Mouse (Mus musculus): ENCODE data around the gene Tead1. TPM values are rescaled to one million over a fixed set of nuclear protein-coding genes. Genes with fewer than 3 reads are reported as not detected.

The Tead1 gene
- total RNA-seq, 4 experiments from 2014 or later, result 12.3 to 13.5 (median 12.6) TPM

- no peak for DNase-seq (ENCODE audit: low spot score in 2 of 2)
Measured at GRCm38 (mm10) chr7:112685993-112686392, 6.9 kb downstream of the Tead1 start.

- DNase-seq (ENCODE audit: low spot score in 2 of 2), result no peak
Measured at GRCm38 (mm10) chr7:112686586-112686985, 7.5 kb downstream of the Tead1 start.

- no peak for DNase-seq (ENCODE audit: low spot score in 2 of 2)
Measured at GRCm38 (mm10) chr7:112688425-112689001, 9.4 kb downstream of the Tead1 start.

DNA sequence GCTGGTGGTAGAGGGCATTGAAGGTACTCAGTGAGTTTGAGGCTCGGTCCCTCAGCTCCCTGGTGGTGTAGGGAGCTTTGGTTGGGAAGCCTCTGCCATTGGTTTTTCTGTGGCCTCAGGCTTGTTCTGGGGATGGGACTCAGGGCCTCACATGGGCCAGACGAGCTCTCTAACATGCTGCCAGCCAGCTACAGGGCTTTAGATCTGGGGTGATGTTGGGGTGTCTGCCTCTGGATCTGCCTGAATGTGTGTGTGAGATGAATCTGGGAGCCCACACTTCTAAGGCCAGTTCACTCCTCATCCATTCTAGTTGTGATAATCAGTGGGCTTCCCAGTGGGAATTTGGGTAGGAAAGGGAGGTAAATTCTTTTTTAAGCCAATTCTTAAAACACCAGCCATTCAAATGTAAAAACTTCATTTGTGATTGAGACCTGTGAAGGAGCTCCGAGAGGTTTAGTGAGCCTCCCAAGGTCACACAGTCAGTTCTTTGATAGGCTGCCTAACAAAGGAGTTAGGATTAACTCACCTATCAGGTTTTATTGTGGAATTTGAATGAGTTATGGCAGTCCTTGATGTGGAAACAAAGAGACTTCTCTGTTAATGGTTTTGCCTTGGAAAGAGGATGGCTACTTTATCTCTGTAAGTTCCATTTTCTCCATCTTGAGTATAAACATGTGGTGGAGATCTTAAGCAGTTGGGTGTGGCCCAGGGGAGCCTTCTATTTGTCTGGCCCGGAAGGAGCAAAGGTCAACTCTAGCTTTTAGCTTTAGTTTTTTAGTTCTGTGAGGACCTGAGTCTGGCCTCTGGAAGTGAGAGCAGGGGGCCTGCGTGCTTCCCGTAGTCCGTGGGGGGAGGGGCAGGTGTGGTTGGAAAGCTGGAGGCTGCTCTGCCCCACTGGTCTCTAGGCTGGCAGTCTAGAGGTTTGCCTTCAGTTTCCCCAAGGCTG, 12.0 kb downstream of the Tead1 start:
- no peak for DNase-seq (ENCODE audit: low spot score in 2 of 2)

DNA sequence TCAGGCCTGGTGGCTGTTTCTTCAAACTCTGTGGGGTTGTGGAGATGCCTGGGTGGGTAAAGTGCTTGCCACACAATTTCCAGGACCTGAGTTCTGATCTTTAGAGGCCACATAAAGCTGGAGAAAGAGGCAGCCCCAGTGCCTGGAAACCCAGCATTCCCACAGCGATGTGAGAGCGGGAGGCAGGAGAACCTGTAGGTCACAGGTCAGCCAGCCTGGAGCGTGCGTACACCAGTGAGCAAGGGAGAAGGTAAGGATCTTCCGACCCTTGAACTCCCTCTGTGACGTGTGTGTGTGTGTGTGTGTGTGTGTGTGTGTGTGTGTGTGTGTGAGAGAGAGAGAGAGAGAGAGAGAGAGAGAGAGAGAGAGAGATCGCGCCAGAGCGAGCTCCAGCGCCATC, 14.4 kb downstream of the Tead1 start:
- no peak for DNase-seq (ENCODE audit: low spot score in 2 of 2)

DNA sequence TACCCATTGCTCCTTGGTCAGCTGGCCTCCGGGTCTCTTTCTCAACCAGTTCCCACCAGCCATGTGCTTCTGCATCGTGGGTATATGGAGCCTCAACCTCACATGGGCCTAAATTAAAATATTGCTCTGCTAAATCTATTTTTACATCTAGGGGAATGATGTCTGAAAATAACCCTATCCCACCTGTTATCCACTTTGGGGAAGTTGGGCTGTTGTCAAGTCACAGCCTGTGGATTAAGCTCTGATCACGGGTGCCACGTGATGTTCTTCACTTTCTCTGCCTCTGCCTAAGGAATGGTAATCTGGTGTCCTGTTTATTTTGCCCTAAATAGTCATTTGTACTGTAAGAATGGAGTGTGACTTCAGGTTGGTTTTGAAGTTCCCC, 17.7 kb downstream of the Tead1 start:
- no peak for DNase-seq (ENCODE audit: low spot score in 2 of 2)

- no peak for DNase-seq (ENCODE audit: low spot score in 2 of 2)
Measured at GRCm38 (mm10) chr7:112697162-112697841, 18.2 kb downstream of the Tead1 start.

GRCm38 (mm10) chr7:112700082-112700481, 21.0 kb downstream of the Tead1 start:
- no peak for DNase-seq (ENCODE audit: low spot score in 2 of 2)

- DNase-seq (ENCODE audit: low spot score in 2 of 2), result no peak
Measured at GRCm38 (mm10) chr7:112703341-112703740, 24.2 kb downstream of the Tead1 start.

DNA sequence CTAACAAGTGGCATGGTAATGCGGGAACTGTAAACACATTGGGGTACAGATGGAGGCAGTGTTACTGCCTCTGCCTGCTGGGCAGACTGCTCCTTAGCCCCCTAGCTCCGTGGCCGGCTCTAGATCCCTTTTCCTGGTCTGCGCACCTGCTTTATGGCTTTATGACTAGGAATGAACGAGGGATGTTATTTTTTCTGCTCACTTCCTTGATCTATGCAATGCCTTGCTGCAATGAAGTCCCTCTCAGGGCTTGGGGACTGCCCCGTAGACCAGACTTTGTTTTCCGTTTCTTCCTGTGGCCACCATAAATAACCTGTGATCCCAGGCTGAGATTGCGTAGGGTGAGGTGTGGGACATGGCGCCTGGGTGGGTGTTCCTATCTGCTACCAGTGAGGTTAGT, 26.8 kb downstream of the Tead1 start:
- DNase-seq (ENCODE audit: low spot score in 2 of 2), result no peak

- DNase-seq (ENCODE audit: low spot score in 2 of 2), result no peak
Measured at GRCm38 (mm10) chr7:112706756-112707155, 27.6 kb downstream of the Tead1 start.

GRCm38 (mm10) chr7:112710409-112711107, 31.4 kb downstream of the Tead1 start:
- no peak for DNase-seq (ENCODE audit: low spot score in 2 of 2)

DNA sequence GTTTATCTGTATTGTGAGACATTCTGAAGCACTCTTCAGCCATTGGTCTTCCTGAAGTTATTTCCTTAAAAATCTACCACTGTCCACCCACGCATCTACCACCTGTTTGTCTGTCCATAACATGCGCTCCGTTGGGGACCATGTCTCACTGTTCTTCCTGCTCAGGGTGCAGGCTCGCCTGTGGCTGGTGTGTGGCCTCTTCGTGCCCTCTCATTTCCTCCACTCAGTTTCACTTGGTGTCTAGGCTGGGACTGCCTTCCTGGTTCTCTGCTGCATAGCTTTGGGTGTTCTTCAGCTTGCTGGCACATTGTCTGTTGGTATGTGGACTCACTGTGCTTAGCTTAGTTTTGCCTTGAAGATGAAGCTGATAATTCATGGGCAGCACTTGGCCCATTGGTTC, 32.9 kb downstream of the Tead1 start:
- no peak for DNase-seq (ENCODE audit: low spot score in 2 of 2)

GRCm38 (mm10) chr7:112713509-112713908, 34.4 kb downstream of the Tead1 start:
- DNase-seq (ENCODE audit: low spot score in 2 of 2), result no peak

- no peak for DNase-seq (ENCODE audit: low spot score in 2 of 2)
Measured at GRCm38 (mm10) chr7:112714783-112715182, 35.7 kb downstream of the Tead1 start.

- no peak for DNase-seq (ENCODE audit: low spot score in 2 of 2)
Measured at GRCm38 (mm10) chr7:112716701-112717100, 37.6 kb downstream of the Tead1 start.

DNA sequence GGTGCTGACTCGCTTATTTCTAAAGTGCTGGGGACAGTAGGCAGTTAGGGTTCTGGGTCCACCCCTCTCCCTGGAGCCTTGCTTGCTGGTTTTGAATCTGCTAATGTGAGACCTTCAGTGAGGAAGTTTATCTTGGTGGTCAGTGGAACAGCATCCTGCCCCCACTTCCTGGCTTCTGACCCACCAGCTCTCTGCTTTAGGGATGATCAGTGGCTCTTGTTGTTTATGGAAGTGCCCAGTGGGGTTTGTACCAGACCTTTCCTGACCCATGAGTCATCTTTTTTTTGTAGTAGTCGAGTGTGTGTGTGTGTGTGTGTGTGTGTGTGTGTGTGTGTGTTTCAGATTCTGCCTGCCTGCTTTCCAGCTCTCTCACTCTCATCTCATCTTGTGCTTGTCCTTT, 38.6 kb downstream of the Tead1 start:
- no peak for DNase-seq (ENCODE audit: low spot score in 2 of 2)

DNA sequence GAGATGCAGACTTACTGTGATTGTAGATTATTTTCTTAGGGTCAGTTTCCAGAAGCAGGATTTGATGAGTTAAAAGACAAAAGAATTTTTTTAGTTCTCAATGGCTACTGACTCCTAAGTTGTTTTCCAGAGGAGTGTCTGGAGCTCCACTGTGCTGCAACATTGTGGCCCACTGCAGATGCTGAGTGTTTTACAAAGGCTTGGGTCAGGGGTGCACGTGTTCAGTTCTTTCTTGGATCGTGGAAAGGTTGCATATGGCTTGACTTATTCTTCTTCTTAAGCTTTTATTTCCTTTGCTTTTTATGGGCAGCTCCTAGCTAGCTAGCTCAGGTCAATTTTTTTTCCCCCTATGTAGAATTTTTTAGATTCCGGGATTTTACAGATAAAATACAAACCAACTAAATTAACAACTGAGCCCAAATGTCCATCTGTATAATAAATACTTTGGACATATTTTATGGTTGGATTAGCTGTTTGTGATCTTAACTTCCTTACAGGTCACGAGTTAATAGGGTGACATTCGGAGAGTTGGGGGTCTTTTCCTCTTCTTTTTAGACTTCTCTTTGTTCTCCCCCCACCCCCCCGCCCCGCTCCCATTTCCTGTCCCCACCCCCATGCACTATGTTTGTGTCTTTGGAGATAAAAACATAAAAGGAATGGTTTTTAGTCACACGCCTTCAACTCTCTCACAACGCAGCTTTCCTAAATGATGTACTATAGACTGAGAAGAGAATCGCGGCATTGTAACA, 40.5 kb downstream of the Tead1 start:
- DNase-seq (ENCODE audit: low spot score in 2 of 2), result no peak

DNA sequence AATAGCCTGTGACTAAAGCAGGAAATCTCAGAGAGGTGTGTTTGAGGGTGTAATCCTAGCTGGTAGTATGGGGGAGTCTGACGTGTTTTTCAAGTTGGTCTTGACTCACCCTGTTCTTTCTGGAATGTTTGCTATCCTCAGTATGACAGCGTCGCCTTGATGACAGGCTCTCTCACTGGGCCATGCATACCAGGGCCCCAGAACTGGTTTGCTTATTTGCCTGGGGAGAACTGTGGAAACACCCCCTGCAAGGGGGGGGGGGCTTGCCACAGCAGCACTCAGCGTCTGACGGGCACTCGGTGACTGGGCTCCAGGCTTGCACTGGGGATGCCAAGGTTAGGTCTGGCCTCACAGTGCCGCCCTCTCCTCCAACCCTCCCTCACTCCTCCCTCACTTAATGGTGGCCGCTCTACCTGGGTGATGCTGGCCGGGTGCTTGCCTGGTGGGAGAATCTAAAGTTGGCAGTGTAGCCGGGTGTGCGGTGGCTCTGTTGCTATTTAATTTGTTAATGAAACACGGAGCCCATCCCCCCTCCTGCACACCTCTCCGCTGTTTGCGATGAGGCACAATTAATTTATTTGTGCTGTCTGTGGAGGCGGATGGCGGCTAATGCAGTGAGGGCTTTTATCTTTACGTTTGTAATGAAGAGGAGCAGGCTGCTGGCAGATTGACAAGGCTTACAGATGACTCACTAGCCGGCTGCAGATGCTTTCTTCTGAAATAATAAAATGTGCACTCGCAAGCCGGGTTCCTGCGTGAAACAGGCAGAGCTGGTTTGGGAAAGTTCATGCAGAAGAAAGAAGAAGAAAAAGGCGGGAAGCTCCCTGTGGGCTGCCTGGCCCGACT, 41.2 kb downstream of the Tead1 start:
- peak in 1 of 2 experiments; percentile 52 for DNase-seq (ENCODE audit: low spot score in 2 of 2)

DNA sequence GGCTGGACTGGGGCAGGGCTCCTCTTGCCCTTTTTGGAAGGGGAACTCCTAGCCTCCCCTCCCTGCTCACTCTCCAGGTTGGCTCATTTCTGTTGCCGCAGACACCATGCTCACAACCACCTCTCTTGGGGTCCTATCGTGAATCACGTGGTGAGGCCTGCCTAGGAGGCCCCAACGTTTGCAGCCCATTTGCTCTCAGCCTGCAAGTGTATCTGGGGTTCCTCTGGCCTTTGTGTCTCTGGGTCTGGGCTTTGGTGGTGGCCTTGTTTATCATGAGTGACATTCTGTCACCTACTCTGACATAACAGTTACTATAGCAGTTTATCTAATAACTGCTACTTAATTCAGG, 41.8 kb downstream of the Tead1 start:
- no peak for DNase-seq (ENCODE audit: low spot score in 2 of 2)

Data from left cerebral cortex, adult 8-10 months (tissue).